Mouse (Mus musculus): ENCODE data around the gene Esx1. TPM values are rescaled to one million over a fixed set of nuclear protein-coding genes. Genes with fewer than 3 reads are reported as not detected.

The Esx1 gene
- polyA plus RNA-seq (2015; fragmentation: Nextera tagmentation; extraction: Ambion mirVana), result not detected in 2 replicates

GRCm38 (mm10) chrX:137121718-137122117 is at the start of gene Esx1:
TSS of gene Esx1 (minus strand) at chrX:137122083.

Other genes with a start within 250 kb of the Esx1 start
- gene H2bfm, start 194.8 kb downstream of the Esx1 start, polyA plus RNA-seq (2015; fragmentation: Nextera tagmentation; extraction: Ambion mirVana), result not detected in 2 replicates
- gene Tmsb15b2, start 146.6 kb downstream of the Esx1 start, polyA plus RNA-seq (2015; fragmentation: Nextera tagmentation; extraction: Ambion mirVana), result 124 and 252 TPM in 2 replicates
- 10.2 and 18.5 TPM in 2 replicates for gene Tmsb15l, start 145.2 kb downstream of the Esx1 start, polyA plus RNA-seq (2015; fragmentation: Nextera tagmentation; extraction: Ambion mirVana)
- 63.9 and 125 TPM in 2 replicates for gene Tmsb15b1, start 145.2 kb downstream of the Esx1 start, polyA plus RNA-seq (2015; fragmentation: Nextera tagmentation; extraction: Ambion mirVana)
- 34.3 and 61.9 TPM in 2 replicates for gene Zcchc18, start 128.9 kb downstream of the Esx1 start, polyA plus RNA-seq (2015; fragmentation: Nextera tagmentation; extraction: Ambion mirVana)
- 9.9 TPM in 2 replicates for gene Slc25a53, start 83.8 kb downstream of the Esx1 start, polyA plus RNA-seq (2015; fragmentation: Nextera tagmentation; extraction: Ambion mirVana)
- 2.4 and 2.5 TPM in 2 replicates for gene Fam199x, start 72.5 kb downstream of the Esx1 start, polyA plus RNA-seq (2015; fragmentation: Nextera tagmentation; extraction: Ambion mirVana)